ENCODE assay signal across 8 mouse cellular contexts in genomic region chr17:26114061-26114460, GRCm38 (mm10). TPM values are rescaled to one million over a fixed set of nuclear protein-coding genes. Genes with fewer than 3 reads are reported as not detected.
DNase-seq lines count a peak whose midpoint lies in the region; ATAC-seq and TF ChIP-seq lines count a peak whose summit lies in the region.

No protein-coding gene starts in this region.

- peaks cover 92% of the 10 kb centered on the region for H3K27me3 ChIP-seq in forebrain, embryonic 10.5 days (ENCODE audit: poor library complexity, severe bottlenecking)
- 0 out of 2 replicates have a peak, but pooled peaks cover 3% of the 10 kb centered on the region for H3K27me3 ChIP-seq in neural tube, embryonic 14.5 days (ENCODE audit: control insufficient read depth, insufficient read depth, low read length)

- H3K4me2 ChIP-seq in neural tube, embryonic 14.5 days (ENCODE audit: low read depth, low read length), result peak overlapping the region; percentile 90

- peak overlapping the region; percentile 86 for H3K27ac ChIP-seq in left cerebral cortex, adult 2 months
- no peak overlapping the region for H3K27ac ChIP-seq in forebrain, embryonic 10.5 days
- H3K27ac ChIP-seq in neural tube, embryonic 14.5 days (ENCODE audit: low read depth, low read length), result no peak overlapping the region

- peak overlapping the region; percentile 87; the same call in 1 of the 2 replicates for H3K9ac ChIP-seq in neural tube, embryonic 14.5 days (replicated peaks; ENCODE audit: low read depth, low read length)

- no peak for ATAC-seq in neural tube, embryonic 14.5 days (ENCODE audit: low read depth)

- WGBS in forebrain, embryonic 10.5 days, result 14% methylated on average over 8 of the region's 8 CpGs
- 13% methylated on average over 8 of the region's 8 CpGs for WGBS in neural tube, embryonic 14.5 days

- TF ChIP-seq CTCF in left cerebral cortex, adult 2 months (IDR thresholded peaks at IDR 0.05), result no peak

- peak overlapping the region; percentile 67 for H3K4me3 ChIP-seq in left cerebral cortex, adult 2 months
- peak overlapping the region; percentile 91 for H3K4me3 ChIP-seq in forebrain, embryonic 10.5 days
- peak overlapping the region; percentile 60 for H3K4me3 ChIP-seq in neural tube, embryonic 14.5 days (ENCODE audit: low read depth, low read length)

- peaks cover 35% of the 10 kb centered on the region for H3K4me1 ChIP-seq in forebrain, embryonic 10.5 days
- 0 out of 2 replicates have a peak, but pooled peaks cover 2% of the 10 kb centered on the region for H3K4me1 ChIP-seq in neural tube, embryonic 14.5 days (ENCODE audit: control insufficient read depth, insufficient read depth, low read length)

- no peaks in the 10 kb centered on the region for H3K9me3 ChIP-seq in forebrain, embryonic 10.5 days
- no peaks in the 10 kb centered on the region for H3K9me3 ChIP-seq in neural tube, embryonic 14.5 days (ENCODE audit: control insufficient read depth, low read length)

- no peak for DNase-seq in left cerebral cortex, adult 2 months (ENCODE audit: extremely low spot score in 1 of 2, low spot score in 2 of 2)
- DNase-seq in left cerebral cortex, adult 11 months (ENCODE audit: low spot score), result no peak
- no peak for DNase-seq in forebrain, embryonic 10.5 days (ENCODE audit: extremely low spot score, low spot score)
- peak; percentile 52 for DNase-seq in kidney, postnatal 10 days
- no peak for DNase-seq in thymus, postnatal 10 days (ENCODE audit: low spot score in 2 of 2)
- no peak for DNase-seq in adrenal gland, adult 18-20 months (ENCODE audit: low spot score in 2 of 2)
- no peak for DNase-seq in layer of hippocampus, postnatal 10 days (ENCODE audit: low spot score in 2 of 2)

- intact Hi-C loops in left cerebral cortex, adult 2 months (cut with DNase I), result no loop called here

- no peaks in the 10 kb centered on the region for H3K36me3 ChIP-seq in forebrain, embryonic 10.5 days (replicated peaks)
- no peaks in the 10 kb centered on the region for H3K36me3 ChIP-seq in neural tube, embryonic 14.5 days (ENCODE audit: control insufficient read depth, insufficient read depth, low read length)

RNA-seq across cellular contexts. Expression of gene Tmem8, which starts 1.0 kb away (rescaled TPM):
- 10 to 100 TPM; 14.3 to 14.7 TPM for total RNA-seq in left cerebral cortex, adult 2 months (2021)
- polyA plus RNA-seq in forebrain, embryonic 10.5 days (2016; fragmentation: Nextera tagmentation; extraction: Ambion mirVana), result 1.7 and 1.8 TPM in 2 replicates
- 2.8 and 3.1 TPM in 2 replicates for polyA plus RNA-seq in neural tube, embryonic 14.5 days (2014; fragmentation: Nextera tagmentation; extraction: Ambion mirVana)
- total RNA-seq in adrenal gland, adult 18-20 months (2021), result 1 to 10 TPM; 6.4 to 7.6 TPM
- 1 to 10 TPM; 7.6 to 7.8 TPM for total RNA-seq in layer of hippocampus, postnatal 10 days (2021)

RNA-seq across cellular contexts. Expression of gene Mrpl28, which starts 9.2 kb away (rescaled TPM):
- 10 to 100 TPM; 67.8 to 68.0 TPM for total RNA-seq in left cerebral cortex, adult 2 months (2021)
- polyA plus RNA-seq in forebrain, embryonic 10.5 days (2016; fragmentation: Nextera tagmentation; extraction: Ambion mirVana), result 318 and 342 TPM in 2 replicates
- polyA plus RNA-seq in neural tube, embryonic 14.5 days (2014; fragmentation: Nextera tagmentation; extraction: Ambion mirVana), result 177 and 192 TPM in 2 replicates
- 10 to 100 TPM; 84.1 to 87.5 TPM for total RNA-seq in adrenal gland, adult 18-20 months (2021)
- 10 to 100 TPM; 72.2 to 81.8 TPM for total RNA-seq in layer of hippocampus, postnatal 10 days (2021)

RNA-seq across cellular contexts. Expression of gene Nme4, which starts 18.7 kb away (rescaled TPM):
- 1 to 10 TPM; 3.6 to 4.2 TPM for total RNA-seq in left cerebral cortex, adult 2 months (2021)
- 126 and 138 TPM in 2 replicates for polyA plus RNA-seq in forebrain, embryonic 10.5 days (2016; fragmentation: Nextera tagmentation; extraction: Ambion mirVana)
- 10.8 and 16.3 TPM in 2 replicates for polyA plus RNA-seq in neural tube, embryonic 14.5 days (2014; fragmentation: Nextera tagmentation; extraction: Ambion mirVana)
- 1 to 10 TPM; 2.9 to 3.2 TPM for total RNA-seq in adrenal gland, adult 18-20 months (2021)
- 1 to 10 TPM; 4.6 to 5.7 TPM for total RNA-seq in layer of hippocampus, postnatal 10 days (2021)

RNA-seq across cellular contexts. Expression of gene Decr2, which starts 23.9 kb away (rescaled TPM):
- total RNA-seq in left cerebral cortex, adult 2 months (2021), result 10 to 100 TPM; 28.5 to 31.5 TPM
- polyA plus RNA-seq in forebrain, embryonic 10.5 days (2016; fragmentation: Nextera tagmentation; extraction: Ambion mirVana), result 23.5 and 24.7 TPM in 2 replicates
- 28.4 and 33.4 TPM in 2 replicates for polyA plus RNA-seq in neural tube, embryonic 14.5 days (2014; fragmentation: Nextera tagmentation; extraction: Ambion mirVana)
- total RNA-seq in adrenal gland, adult 18-20 months (2021), result 10 to 100 TPM; 23.8 to 25.0 TPM
- 10 to 100 TPM; 24.8 to 25.7 TPM for total RNA-seq in layer of hippocampus, postnatal 10 days (2021)

RNA-seq across cellular contexts. Expression of gene Axin1, which starts 24.4 kb away (rescaled TPM):
- total RNA-seq in left cerebral cortex, adult 2 months (2021), result 10 to 100 TPM; 25.9 to 29.7 TPM
- 8.4 and 10.5 TPM in 2 replicates for polyA plus RNA-seq in forebrain, embryonic 10.5 days (2016; fragmentation: Nextera tagmentation; extraction: Ambion mirVana)
- polyA plus RNA-seq in neural tube, embryonic 14.5 days (2014; fragmentation: Nextera tagmentation; extraction: Ambion mirVana), result 7.1 and 7.7 TPM in 2 replicates
- total RNA-seq in adrenal gland, adult 18-20 months (2021), result 10 to 100 TPM; 38.6 to 46.8 TPM
- 10 to 100 TPM; 23.7 to 25.1 TPM for total RNA-seq in layer of hippocampus, postnatal 10 days (2021)
